Mouse (Mus musculus) neural tube, embryonic 14.5 days (tissue): ENCODE data around the gene Olfr1480. TPM values are rescaled to one million over a fixed set of nuclear protein-coding genes. Genes with fewer than 3 reads are reported as not detected.

Source experiments
- ATAC-seq: fragments of 200-750 bp; cut with Nextera tagmentation; 2 replicates; pipeline ENCODE4 v1.8.0; 2017; ENCODE audit warnings: low read depth, mild to moderate bottlenecking, moderate TSS enrichment, moderate library complexity
- H3K27ac ChIP-seq: fragments of 300-500 bp; sonication (generic); 2 replicates; pipeline ENCODE4 v1.5.1; 2014; ENCODE audit warnings: low read depth, mild to moderate bottlenecking, control low read depth, low read length, moderate library complexity, mixed read lengths
- H3K27me3 ChIP-seq: fragments of 300-500 bp; sonication (generic); 2 replicates; pipeline ENCODE4 v1.6.1; 2014; ENCODE audit warnings: low read length; ENCODE audit not compliant: control insufficient read depth, insufficient read depth
- H3K36me3 ChIP-seq: fragments of 300-500 bp; sonication (generic); 2 replicates; pipeline ENCODE4 v1.6.1; 2014; ENCODE audit warnings: low read length, mixed read lengths; ENCODE audit not compliant: control insufficient read depth, insufficient read depth
- H3K4me1 ChIP-seq: fragments of 300-500 bp; sonication (generic); 2 replicates; pipeline ENCODE4 v1.6.1; 2014; ENCODE audit warnings: low read length; ENCODE audit not compliant: control insufficient read depth, insufficient read depth
- H3K4me2 ChIP-seq: fragments of 300-500 bp; sonication (generic); 2 replicates; pipeline ENCODE4 v1.6.1; 2014; ENCODE audit warnings: mild to moderate bottlenecking, low read depth, low read length, control low read depth
- H3K4me3 ChIP-seq: fragments of 300-500 bp; sonication (generic); 2 replicates; pipeline ENCODE4 v1.5.1; 2014; ENCODE audit warnings: low read depth, low read length, control low read depth, mixed read lengths
- H3K9ac ChIP-seq: fragments of 300-500 bp; sonication (generic); replicated peaks from 2 replicates; pipeline ENCODE4 v1.6.1; 2014; ENCODE audit warnings: low read depth, mild to moderate bottlenecking, control low read depth, low read length, mixed read lengths
- H3K9me3 ChIP-seq: fragments of 300-500 bp; sonication (generic); 2 replicates; pipeline ENCODE4 v1.6.1; 2016; ENCODE audit warnings: low read length; ENCODE audit not compliant: control insufficient read depth
- WGBS: fragments of 180-500 bp; shearing (Covaris S2); extraction: QIAGEN DNeasy Blood & Tissue Kit; methylation state at CpG from one replicate; pipeline ENCODE4 v1.1.7; 2014; 5-methylcytosine and 5-hydroxymethylcytosine counted together
- polyA plus RNA-seq: library from polyadenylated mRNA; unstranded; fragments of >200 nt; fragmentation: Nextera tagmentation; extraction: Ambion mirVana; gene quantifications from 2 replicates; pipeline ENCODE4 v1.2.1, GENCODE M21; 2014

Olfr1480 gene
- not detected in 2 replicates for polyA plus RNA-seq

- no peak within 1 kb of the TSS for H3K9ac ChIP-seq
- H3K36me3 ChIP-seq = no peaks in the 10 kb centered on the region
- 91% methylated on average over 2 of the region's 2 CpGs for WGBS
- H3K4me2 ChIP-seq = no peak within 1 kb of the TSS
- H3K4me1 ChIP-seq = no peaks in the 10 kb centered on the region
- no peak for ATAC-seq
- H3K4me3 ChIP-seq = no peak within 1 kb of the TSS
- H3K9me3 ChIP-seq = no peaks in the 10 kb centered on the region
- no peaks in the 10 kb centered on the region for H3K27me3 ChIP-seq
- no peak within 1 kb of the TSS for H3K27ac ChIP-seq
Measured at GRCm38 (mm10) chr19:13527613-13528012, at the start of gene Olfr1480. TSS of gene Olfr1480 (plus strand) at chr19:13527913.

GRCm38 (mm10) chr19:13480096-13480495 is 47.6 kb upstream of the Olfr1480 start, which contains the start of gene Olfr1475:
TSS of gene Olfr1475 (minus strand) at chr19:13480196.
- Histone ChIP-seq H3K4me1 (no peaks in the 10 kb centered on the region), H3K4me2 (no peak within 1 kb of the TSS), H3K4me3 (no peak within 1 kb of the TSS), H3K9me3 (no peaks in the 10 kb centered on the region), H3K36me3 (no peaks in the 10 kb centered on the region), H3K27me3 (no peaks in the 10 kb centered on the region), H3K27ac (no peak within 1 kb of the TSS), H3K9ac (no peak within 1 kb of the TSS)
- ATAC-seq = no peak

- Histone ChIP-seq H3K9ac (no peak within 1 kb of the TSS), H3K4me3 (no peak within 1 kb of the TSS), H3K4me2 (no peak within 1 kb of the TSS), H3K27ac (no peak within 1 kb of the TSS), H3K9me3 (no peaks in the 10 kb centered on the region), H3K4me1 (no peaks in the 10 kb centered on the region), H3K36me3 (no peaks in the 10 kb centered on the region), H3K27me3 (no peaks in the 10 kb centered on the region)
- ATAC-seq = no peak
- WGBS = 68% methylated on average over 3 of the region's 3 CpGs
Measured at GRCm38 (mm10) chr19:13500246-13500645, 27.5 kb upstream of the Olfr1480 start, which contains the start of gene Olfr1477. TSS of gene Olfr1477 (plus strand) at chr19:13500546.

Other genes with a start within 250 kb of the Olfr1480 start
- not detected in 2 replicates for gene Olfr1465, start 212.4 kb upstream of the Olfr1480 start, polyA plus RNA-seq
- gene Olfr1466, start 189.1 kb upstream of the Olfr1480 start, polyA plus RNA-seq = not detected in 2 replicates
- gene Olfr1467, start 165.7 kb upstream of the Olfr1480 start, polyA plus RNA-seq = not detected in 2 replicates
- gene Olfr1469, start 120.1 kb upstream of the Olfr1480 start, polyA plus RNA-seq = not detected in 2 replicates
- gene Olfr1471, start 84.5 kb upstream of the Olfr1480 start, polyA plus RNA-seq = not detected in 2 replicates
- gene Olfr1472, start 71.8 kb upstream of the Olfr1480 start, polyA plus RNA-seq = not detected in 2 replicates
- not detected in 2 replicates for gene Olfr1474, start 58.3 kb upstream of the Olfr1480 start, polyA plus RNA-seq
- not detected in 2 replicates for gene Olfr1475, start 47.7 kb upstream of the Olfr1480 start, polyA plus RNA-seq
- not detected in 2 replicates for gene Olfr1477, start 27.4 kb upstream of the Olfr1480 start, polyA plus RNA-seq
- not detected in 2 replicates for gene Olfr1484, start 55.6 kb downstream of the Olfr1480 start, polyA plus RNA-seq
- gene Olfr1487, start 89.5 kb downstream of the Olfr1480 start, polyA plus RNA-seq = not detected in 2 replicates
- not detected in 2 replicates for gene Olfr1489, start 103.7 kb downstream of the Olfr1480 start, polyA plus RNA-seq
- gene Olfr1490, start 123.2 kb downstream of the Olfr1480 start, polyA plus RNA-seq = not detected in 2 replicates
- gene Olfr1491, start 169.4 kb downstream of the Olfr1480 start, polyA plus RNA-seq = not detected in 2 replicates
- not detected in 2 replicates for gene Olfr1493-ps1, start 195.4 kb downstream of the Olfr1480 start, polyA plus RNA-seq
- not detected in 2 replicates for gene Olfr1494, start 211.8 kb downstream of the Olfr1480 start, polyA plus RNA-seq
- not detected in 2 replicates for gene Olfr1495, start 236.7 kb downstream of the Olfr1480 start, polyA plus RNA-seq
- gene Olfr1496, start 250.0 kb downstream of the Olfr1480 start, polyA plus RNA-seq = not detected in 2 replicates